ENCODE assay signal across 8 mouse cellular contexts in the genomic region with DNA sequence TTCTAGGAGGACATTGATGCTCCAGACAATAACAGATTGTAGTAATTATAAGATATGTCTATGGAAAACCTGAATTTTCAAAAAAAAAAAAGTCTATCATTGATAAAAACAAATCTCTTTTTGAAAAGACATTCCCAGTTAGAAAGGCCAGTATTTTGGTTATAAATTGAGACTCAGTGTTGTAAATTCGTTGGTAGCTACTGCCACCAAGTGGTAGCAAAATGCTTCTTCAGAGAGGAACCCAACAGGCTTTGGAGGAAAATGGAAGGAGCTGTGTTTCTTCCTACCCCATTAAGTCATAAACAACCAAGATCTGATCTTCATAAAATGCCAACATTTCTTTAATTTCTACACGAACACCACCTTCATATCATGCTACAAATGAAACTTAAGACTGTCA. TPM values are rescaled to one million over a fixed set of nuclear protein-coding genes. Genes with fewer than 3 reads are reported as not detected.
DNase-seq lines count a peak whose midpoint lies in the region; ATAC-seq and TF ChIP-seq lines count a peak whose summit lies in the region.

No protein-coding gene starts in this region.

- no peaks in the 10 kb centered on the region for H3K4me1 ChIP-seq in heart, adult 2 months (ENCODE audit: control insufficient read depth, insufficient read depth, low read length)
- no peaks in the 10 kb centered on the region for H3K4me1 ChIP-seq in heart, embryonic 11.5 days (ENCODE audit: control insufficient read depth, insufficient read depth, low read length)
- H3K4me1 ChIP-seq in kidney, postnatal 0 days (replicated peaks; ENCODE audit: insufficient read depth, low read length) = no peaks in the 10 kb centered on the region

- TF ChIP-seq POLR2A in heart, adult 2 months (IDR thresholded peaks at IDR 0.05; ENCODE audit: insufficient read depth, low read depth, low read length) = no peak

- no peaks in the 10 kb centered on the region for H3K9me3 ChIP-seq in heart, embryonic 11.5 days (replicated peaks; ENCODE audit: control insufficient read depth, low read length)
- no peaks in the 10 kb centered on the region for H3K9me3 ChIP-seq in kidney, postnatal 0 days (replicated peaks; ENCODE audit: low read length)

- 2% methylated on average over 2 of the region's 2 CpGs for WGBS in heart, adult 2 months
- 0% methylated on average over 2 of the region's 2 CpGs for WGBS in heart, embryonic 11.5 days (ENCODE audit: insufficient replicate concordance)
- WGBS in kidney, postnatal 0 days = 0% methylated on average over 2 of the region's 2 CpGs

- no peaks in the 10 kb centered on the region for H3K36me3 ChIP-seq in heart, adult 2 months (ENCODE audit: control insufficient read depth, insufficient read depth, low read length)
- H3K36me3 ChIP-seq in heart, embryonic 11.5 days (ENCODE audit: control insufficient read depth, insufficient read depth, low read length) = no peaks in the 10 kb centered on the region
- H3K36me3 ChIP-seq in kidney, postnatal 0 days (ENCODE audit: insufficient read depth, low read length) = no peaks in the 10 kb centered on the region

- no peaks in the 10 kb centered on the region for H3K27me3 ChIP-seq in heart, adult 2 months (ENCODE audit: control insufficient read depth, insufficient read depth, low read length)
- H3K27me3 ChIP-seq in heart, embryonic 11.5 days (ENCODE audit: control insufficient read depth, insufficient read depth, low read length) = no peaks in the 10 kb centered on the region
- H3K27me3 ChIP-seq in kidney, postnatal 0 days (ENCODE audit: insufficient read depth, low read length) = no peaks in the 10 kb centered on the region

- no peak for TF ChIP-seq EP300 in heart, adult 2 months (IDR thresholded peaks at IDR 0.05; ENCODE audit: insufficient read depth, low read depth, low read length)

- DNase-seq in heart, adult 2 months = no peak
- peak; percentile 11 for DNase-seq in urinary bladder, postnatal 25 days (ENCODE audit: low spot score)
- DNase-seq in urinary bladder, adult 2 months (ENCODE audit: low spot score) = no peak
- DNase-seq in embryo, embryonic 11.5 days (ENCODE audit: low read depth, low spot score) = peak; percentile 52
- DNase-seq in kidney, postnatal 0 days (ENCODE audit: low spot score) = peak; percentile 80
- no peak for DNase-seq in MN1 (ENCODE audit: low spot score)

- no peak overlapping the region for H3K27ac ChIP-seq in heart, adult 2 months
- no peak overlapping the region for H3K27ac ChIP-seq in heart, embryonic 11.5 days (ENCODE audit: low read depth, low read length)
- H3K27ac ChIP-seq in kidney, postnatal 0 days = no peak overlapping the region

- H3K9ac ChIP-seq in heart, adult 2 months (ENCODE audit: low read depth, low read length) = no peak overlapping the region
- no peak overlapping the region for H3K9ac ChIP-seq in heart, embryonic 11.5 days (ENCODE audit: low read depth, low read length)
- no peak overlapping the region for H3K9ac ChIP-seq in kidney, postnatal 0 days (ENCODE audit: low read depth, low read length)

- H3K79me2 ChIP-seq in heart, adult 2 months (replicated peaks; ENCODE audit: control insufficient read depth, insufficient read depth, low read length) = no peaks in the 10 kb centered on the region

- ATAC-seq in heart, embryonic 11.5 days (replicated peaks; ENCODE audit: insufficient number of reproducible peaks, low FRiP score, low TSS enrichment) = no peak
- no peak for ATAC-seq in kidney, postnatal 0 days (replicated peaks; ENCODE audit: low FRiP score, low read depth)
- peak; percentile 82 for ATAC-seq in megakaryocyte-erythroid progenitor cell, adult 5-6 weeks (replicated peaks; ENCODE audit: low FRiP score, low TSS enrichment, poor library complexity, severe bottlenecking)

- no peak overlapping the region for H3K4me3 ChIP-seq in heart, adult 2 months
- H3K4me3 ChIP-seq in heart, embryonic 11.5 days (ENCODE audit: low read depth, low read length) = no peak overlapping the region
- no peak overlapping the region for H3K4me3 ChIP-seq in kidney, postnatal 0 days (replicated peaks; ENCODE audit: low read depth, low read length)

- no peak overlapping the region for H3K4me2 ChIP-seq in heart, embryonic 11.5 days
- H3K4me2 ChIP-seq in kidney, postnatal 0 days (ENCODE audit: low read length) = no peak overlapping the region

- TF ChIP-seq CTCF in heart, adult 2 months (IDR thresholded peaks at IDR 0.05) = peak; percentile 84
- peak; percentile 84 for TF ChIP-seq CTCF in kidney, postnatal 0 days (IDR thresholded peaks at IDR 0.05; ENCODE audit: low read depth)

- intact Hi-C loops in heart, adult 2 months (cut with DNase I) = loop anchor here (5.0 kb wide), 1 partner anchor 554 kb away; no protein-coding TSS in a partner anchor

RNA-seq across cellular contexts. Expression of gene Tmem196, which starts 36.1 kb away (rescaled TPM):
- total RNA-seq in heart, adult 2 months (2021) = 1 to 10 TPM in 1 of 2 experiments, under 1 TPM in 1; 0.89 to 1.0 TPM
- polyA plus RNA-seq in heart, adult 2 months (2012; rRNA removed) = 0.49 and 0.76 TPM in 2 replicates
- 0.86 TPM in 2 replicates for polyA plus RNA-seq in heart, embryonic 11.5 days (2014; fragmentation: Nextera tagmentation; extraction: Ambion mirVana)
- polyA plus RNA-seq in urinary bladder, adult 2 months (2012; rRNA removed) = 0.22 and 0.32 TPM in 2 replicates
- polyA plus RNA-seq in kidney, postnatal 0 days (2015; fragmentation: Nextera tagmentation; extraction: Ambion mirVana) = 0.71 and 0.95 TPM in 2 replicates
- total RNA-seq in megakaryocyte-erythroid progenitor cell, adult 5-6 weeks (2014; fragmentation: Nextera tagmentation) = not detected in 2 replicates
- total RNA-seq in megakaryocyte-erythroid progenitor cell, adult 5-6 weeks (2017) = not detected in 2 replicates

Comparison
In these comparisons a context has a peak if more than half of its experiments do, and no peak if none do; other contexts are left out.
1. DNase-seq: peak in urinary bladder, postnatal 25 days (single experiment), embryo, embryonic 11.5 days (single experiment) and kidney, postnatal 0 days (single experiment); none in heart, adult 2 months (0 of 2), urinary bladder, adult 2 months (single experiment) and MN1 (single experiment).